Mouse (Mus musculus) myocyte (in vitro differentiated cells): ENCODE data around the gene Kctd11. TPM values are rescaled to one million over a fixed set of nuclear protein-coding genes. Genes with fewer than 3 reads are reported as not detected.

Experiments
- H3K27me3 ChIP-seq: one replicate; pipeline ENCODE4 v1.6.1; 2011; ENCODE audit not compliant: control insufficient read depth, insufficient read depth, insufficient read length
- H3K36me3 ChIP-seq: one replicate; pipeline ENCODE4 v1.6.1; 2011; ENCODE audit not compliant: control insufficient read depth, insufficient read depth
- H3K4me2 ChIP-seq: one replicate; pipeline ENCODE4 v1.6.1; 2011; ENCODE audit warnings: low read depth, control low read depth
- H3K4me3 ChIP-seq: one replicate; pipeline ENCODE4 v1.5.1; 2011; ENCODE audit warnings: mild to moderate bottlenecking, control low read depth, moderate library complexity
- H3K79me2 ChIP-seq: one replicate; pipeline ENCODE4 v1.6.1; 2011; ENCODE audit not compliant: control insufficient read depth, insufficient read depth
- H3ac ChIP-seq: one replicate; pipeline ENCODE4 v1.6.1; 2011; ENCODE audit not compliant: control insufficient read depth, insufficient read length
- CEBPB ChIP-seq: IDR thresholded peaks from 2 replicates; pipeline ENCODE4 v1.6.1; 2011; ENCODE audit warnings: mild to moderate bottlenecking, moderate library complexity; ENCODE audit not compliant: poor library complexity, insufficient read depth, severe bottlenecking
- E2F4 ChIP-seq: IDR thresholded peaks from one replicate; pipeline ENCODE4 v1.6.1; 2011; ENCODE audit warnings: mild to moderate bottlenecking, control low read depth, moderate library complexity; ENCODE audit not compliant: insufficient read depth
- MAX ChIP-seq: IDR thresholded peaks from one replicate; pipeline ENCODE4 v1.6.1; 2011; ENCODE audit warnings: low read depth, mild to moderate bottlenecking, control low read depth
- MYOD1 ChIP-seq, 3 experiments: IDR thresholded peaks; one replicate each; pipeline ENCODE4 v1.6.1; 2011; ENCODE audit warnings: control low read depth in 2 of 3, low read depth in 2 of 3, mild to moderate bottlenecking in 2 of 3, moderate library complexity in 1 of 3; ENCODE audit not compliant: insufficient read length in 2 of 3, control insufficient read depth in 1 of 3
- MYOG ChIP-seq, 3 experiments: IDR thresholded peaks; one replicate each; pipeline ENCODE4 v1.6.1; 2011; ENCODE audit warnings: control low read depth in 2 of 3, low read depth in 2 of 3, mild to moderate bottlenecking in 2 of 3; ENCODE audit not compliant: insufficient read length in 2 of 3, control insufficient read depth in 1 of 3, insufficient read depth in 1 of 3
- POLR2A ChIP-seq: IDR thresholded peaks from one replicate; pipeline ENCODE4 v1.6.1; 2011; ENCODE audit warnings: low read depth, mild to moderate bottlenecking, control low read depth, moderate library complexity; ENCODE audit not compliant: insufficient read length
- POLR2AphosphoS2 ChIP-seq: IDR thresholded peaks from one replicate; pipeline ENCODE4 v1.6.1; 2011; ENCODE audit warnings: low read depth, control low read depth; ENCODE audit not compliant: insufficient read length
- REST ChIP-seq: IDR thresholded peaks from one replicate; pipeline ENCODE4 v1.6.1; 2011; ENCODE audit warnings: mild to moderate bottlenecking, control low read depth, moderate library complexity; ENCODE audit not compliant: insufficient read depth, insufficient read length
- SRF ChIP-seq: IDR thresholded peaks from one replicate; pipeline ENCODE4 v1.6.1; 2011; ENCODE audit warnings: low read depth; ENCODE audit not compliant: control insufficient read depth, insufficient read length
- TCF12 ChIP-seq: IDR thresholded peaks from one replicate; pipeline ENCODE4 v1.6.1; 2011; ENCODE audit warnings: mild to moderate bottlenecking, control low read depth; ENCODE audit not compliant: poor library complexity, insufficient read depth, severe bottlenecking
- TCF3 ChIP-seq: IDR thresholded peaks from one replicate; pipeline ENCODE4 v1.6.1; 2011; ENCODE audit warnings: low read depth, control low read depth; ENCODE audit not compliant: insufficient read length
- USF1 ChIP-seq: IDR thresholded peaks from one replicate; pipeline ENCODE4 v1.6.1; 2011; ENCODE audit warnings: low read depth, mild to moderate bottlenecking, control low read depth, moderate library complexity
- polyA plus RNA-seq: library from polyadenylated mRNA; unstranded; fragments of >200 nt; fragmentation: generic; extraction: Trizol; gene quantifications from one replicate; pipeline ENCODE4 v1.2.1, GENCODE M21; 2012; ENCODE audit warnings: missing spikeins

The Kctd11 gene
- polyA plus RNA-seq, 1 experiment: 24.5 TPM

GRCm38 (mm10) chr11:69834001-69834549, 47.1 kb downstream of the Kctd11 start:
- TF ChIP-seq TCF12: no peak
- no peak for TF ChIP-seq SRF
- TF ChIP-seq MAX: no peak
- no peak for TF ChIP-seq POLR2A
- no peak for TF ChIP-seq MYOD1 (IDR thresholded peaks at IDR 0.05; ENCODE audit: control insufficient read depth in 1 of 3, insufficient read length in 2 of 3, low read depth in 2 of 3)
- no peak for TF ChIP-seq USF1
- no peak for TF ChIP-seq REST
- no peaks in the 10 kb centered on the region for H3K36me3 ChIP-seq
- no peak overlapping the region for H3K4me2 ChIP-seq
- no peaks in the 10 kb centered on the region for H3K79me2 ChIP-seq
- H3ac ChIP-seq: no peak overlapping the region
- H3K27me3 ChIP-seq: no peaks in the 10 kb centered on the region
- no peak overlapping the region for H3K4me3 ChIP-seq

GRCm38 (mm10) chr11:69833554-69833953, 47.7 kb downstream of the Kctd11 start:
- Histone ChIP-seq H3K79me2 (no peaks in the 10 kb centered on the region), H3K4me2 (no peak overlapping the region), H3ac (no peak overlapping the region), H3K4me3 (no peak overlapping the region), H3K36me3 (no peaks in the 10 kb centered on the region), H3K27me3 (no peaks in the 10 kb centered on the region)
- TF ChIP-seq REST (no peak), E2F4 (no peak), MYOD1 (IDR thresholded peaks at IDR 0.05; ENCODE audit: control insufficient read depth in 1 of 3, insufficient read length in 2 of 3, low read depth in 2 of 3) (no peak), MYOG (IDR thresholded peaks at IDR 0.05; ENCODE audit: control insufficient read depth in 1 of 3, insufficient read depth in 1 of 3, insufficient read length in 2 of 3, low read depth in 2 of 3) (no peak), TCF12 (no peak), TCF3 (no peak), POLR2A (no peak), USF1 (no peak), MAX (no peak), CEBPB (no peak), POLR2AphosphoS2 (no peak), SRF (no peak)

GRCm38 (mm10) chr11:69828832-69829231, 52.4 kb downstream of the Kctd11 start:
- TF ChIP-seq MYOD1 (IDR thresholded peaks at IDR 0.05; ENCODE audit: control insufficient read depth in 1 of 3, insufficient read length in 2 of 3, low read depth in 2 of 3) (no peak), CEBPB (no peak), USF1 (no peak), MYOG (IDR thresholded peaks at IDR 0.05; ENCODE audit: control insufficient read depth in 1 of 3, insufficient read depth in 1 of 3, insufficient read length in 2 of 3, low read depth in 2 of 3) (no peak), E2F4 (no peak), REST (no peak), TCF3 (no peak), TCF12 (no peak), MAX (no peak), POLR2A (no peak), POLR2AphosphoS2 (no peak), SRF (no peak)
- no peaks in the 10 kb centered on the region for H3K36me3 ChIP-seq
- no peak overlapping the region for H3K4me2 ChIP-seq
- no peaks in the 10 kb centered on the region for H3K79me2 ChIP-seq
- no peak overlapping the region for H3ac ChIP-seq
- H3K27me3 ChIP-seq: no peaks in the 10 kb centered on the region
- H3K4me3 ChIP-seq: no peak overlapping the region

Other genes with a start within 250 kb of the Kctd11 start
- 104 TPM for gene Fxr2, start 248.4 kb downstream of the Kctd11 start, polyA plus RNA-seq
- 0.07 TPM for gene Sox15, start 226.1 kb downstream of the Kctd11 start, polyA plus RNA-seq
- gene Mpdu1, start 218.8 kb downstream of the Kctd11 start, polyA plus RNA-seq: 39.1 TPM
- gene Cd68, start 215.3 kb downstream of the Kctd11 start, polyA plus RNA-seq: 0.96 TPM
- 553 TPM for gene Eif4a1, start 209.0 kb downstream of the Kctd11 start, polyA plus RNA-seq
- gene Senp3, start 199.3 kb downstream of the Kctd11 start, polyA plus RNA-seq: 70.5 TPM
- 0.07 TPM for gene Tnfsf13, start 195.6 kb downstream of the Kctd11 start, polyA plus RNA-seq
- 5.5 TPM for gene Tnfsf12, start 185.6 kb downstream of the Kctd11 start, polyA plus RNA-seq
- gene Tnfsfm13, start 185.3 kb downstream of the Kctd11 start, polyA plus RNA-seq: 1.6 TPM
- gene Polr2a, start 122.8 kb downstream of the Kctd11 start, polyA plus RNA-seq: 69.5 TPM
- 0.26 TPM for gene Slc35g3, start 119.4 kb downstream of the Kctd11 start, polyA plus RNA-seq
- gene Zbtb4, start 115.5 kb downstream of the Kctd11 start, polyA plus RNA-seq: 9.4 TPM
- gene Chrnb1, start 85.5 kb downstream of the Kctd11 start, polyA plus RNA-seq: 95.3 TPM
- 17.5 TPM for gene Fgf11, start 79.5 kb downstream of the Kctd11 start, polyA plus RNA-seq
- gene Tmem102, start 75.8 kb downstream of the Kctd11 start, polyA plus RNA-seq: 0.61 TPM
- 0.02 TPM for gene Gm39566, start 66.1 kb downstream of the Kctd11 start, polyA plus RNA-seq
- gene Spem2, start 62.9 kb downstream of the Kctd11 start, polyA plus RNA-seq: not detected
- 0.05 TPM for gene Spem1, start 59.2 kb downstream of the Kctd11 start, polyA plus RNA-seq
- 12.8 TPM for gene Nlgn2, start 43.6 kb downstream of the Kctd11 start, polyA plus RNA-seq
- gene Tmem256, start 42.9 kb downstream of the Kctd11 start, polyA plus RNA-seq: 259 TPM
- gene Plscr3, start 35.0 kb downstream of the Kctd11 start, polyA plus RNA-seq: 91.9 TPM
- gene Tnk1, start 22.7 kb downstream of the Kctd11 start, polyA plus RNA-seq: not detected
- not detected for gene Tmem95, start 3.4 kb downstream of the Kctd11 start, polyA plus RNA-seq
- gene Acap1, start 14.1 kb upstream of the Kctd11 start, polyA plus RNA-seq: 1.4 TPM
- gene 2810408A11Rik, start 19.6 kb upstream of the Kctd11 start, polyA plus RNA-seq: 3.0 TPM
- gene Neurl4, start 19.7 kb upstream of the Kctd11 start, polyA plus RNA-seq: 42.2 TPM
- gene Gps2, start 32.5 kb upstream of the Kctd11 start, polyA plus RNA-seq: 38.0 TPM
- gene Eif5a, start 40.6 kb upstream of the Kctd11 start, polyA plus RNA-seq: 1,243 TPM
- gene Ybx2, start 54.4 kb upstream of the Kctd11 start, polyA plus RNA-seq: 0.12 TPM
- 14.1 TPM for gene Slc2a4, start 66.8 kb upstream of the Kctd11 start, polyA plus RNA-seq
- gene Cldn7, start 83.4 kb upstream of the Kctd11 start, polyA plus RNA-seq: not detected
- 146 TPM for gene Ctdnep1, start 99.8 kb upstream of the Kctd11 start, polyA plus RNA-seq
- 91.5 TPM for gene Elp5, start 101.1 kb upstream of the Kctd11 start, polyA plus RNA-seq
- 530 TPM for gene Gabarap, start 109.7 kb upstream of the Kctd11 start, polyA plus RNA-seq
- 58.6 TPM for gene Phf23, start 114.4 kb upstream of the Kctd11 start, polyA plus RNA-seq
- gene Dvl2, start 119.2 kb upstream of the Kctd11 start, polyA plus RNA-seq: 24.3 TPM
- 130 TPM for gene Acadvl, start 134.0 kb upstream of the Kctd11 start, polyA plus RNA-seq
- 26.8 TPM for gene Dlg4, start 135.5 kb upstream of the Kctd11 start, polyA plus RNA-seq
- gene Asgr1, start 172.7 kb upstream of the Kctd11 start, polyA plus RNA-seq: 0.06 TPM
- gene Asgr2, start 211.2 kb upstream of the Kctd11 start, polyA plus RNA-seq: 0.85 TPM
- 1.2 TPM for gene Mgl2, start 248.9 kb upstream of the Kctd11 start, polyA plus RNA-seq